Comparison of ENCODE assay signal across 10 mouse cellular contexts in the genomic region with DNA sequence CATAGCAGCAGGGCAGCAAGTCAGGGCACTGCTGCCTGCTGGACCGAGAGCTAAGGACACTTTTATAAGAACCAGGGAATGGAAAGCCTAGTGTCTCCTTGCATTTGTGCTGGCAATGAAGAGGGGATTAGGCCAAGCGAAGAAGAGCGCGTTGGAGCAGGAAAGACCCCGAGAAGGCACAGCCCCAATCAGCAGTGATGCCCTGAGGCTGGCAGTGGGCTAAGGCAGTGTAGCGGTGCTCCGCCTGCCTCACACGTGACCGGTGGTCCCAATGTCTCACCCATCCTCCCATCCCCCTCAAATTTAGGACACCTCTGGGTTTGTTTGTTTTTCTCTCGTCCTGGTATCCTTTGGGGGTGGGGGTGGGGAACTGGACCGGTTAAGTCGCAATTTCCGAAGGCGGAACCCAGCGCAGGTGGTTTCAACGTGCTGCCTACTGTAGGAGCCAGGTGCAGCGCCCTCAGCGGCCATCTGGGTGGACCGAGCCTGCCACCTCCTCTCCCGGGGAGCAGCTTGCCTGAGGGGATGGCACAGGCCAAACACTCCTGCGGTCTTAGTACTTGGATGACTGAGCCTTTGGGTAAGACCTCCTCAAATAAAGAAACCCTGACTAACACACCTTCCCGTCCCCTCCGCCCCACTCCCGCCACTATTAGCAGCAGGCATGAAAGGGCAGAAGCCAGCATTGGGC. TPM values are rescaled to one million over a fixed set of nuclear protein-coding genes. Genes with fewer than 3 reads are reported as not detected.
DNase-seq lines count a peak whose midpoint lies in the region; ATAC-seq lines count a peak whose summit lies in the region.
"Had no signal": no experiment of that assay in that cellular context is flagged by ENCODE, and none has a peak within 500 bp of the region (broad histone marks: within the 10 kb centered on the region; RNA-seq: fewer than 3 reads in every experiment).

No protein-coding gene starts in this region.

- no peaks in the 10 kb centered on the region for H3K36me3 ChIP-seq in intestine, embryonic 15.5 days
- no peaks in the 10 kb centered on the region for H3K36me3 ChIP-seq in intestine, embryonic 16.5 days (ENCODE audit: control insufficient read depth, insufficient read depth, low read length)
- no peaks in the 10 kb centered on the region for H3K36me3 ChIP-seq in hindbrain, embryonic 16.5 days (ENCODE audit: control insufficient read depth, insufficient read depth, low read length)
- no peaks in the 10 kb centered on the region for H3K36me3 ChIP-seq in midbrain, embryonic 14.5 days (ENCODE audit: control insufficient read depth, insufficient read depth, low read length)

- peak overlapping the region; percentile 19; the same call in 1 of the 2 replicates for H3K4me2 ChIP-seq in intestine, embryonic 15.5 days (replicated peaks)
- H3K4me2 ChIP-seq in intestine, embryonic 16.5 days (ENCODE audit: low read depth, low read length), result no peak overlapping the region
- peak overlapping the region; percentile 42 for H3K4me2 ChIP-seq in hindbrain, embryonic 16.5 days (ENCODE audit: low read length)
- peak overlapping the region; percentile 42 for H3K4me2 ChIP-seq in midbrain, embryonic 14.5 days (ENCODE audit: low read length)

- intact Hi-C loops in left cerebral cortex, postnatal 10 days (cut with DNase I), result no loop called here

- no peak overlapping the region for H3K27ac ChIP-seq in intestine, embryonic 15.5 days
- H3K27ac ChIP-seq in intestine, embryonic 16.5 days (ENCODE audit: low read length), result no peak overlapping the region
- H3K27ac ChIP-seq in hindbrain, embryonic 16.5 days (ENCODE audit: low read depth, low read length), result no peak overlapping the region
- H3K27ac ChIP-seq in midbrain, embryonic 14.5 days (replicated peaks; ENCODE audit: low read depth, low read length), result no peak overlapping the region

- 23% methylated on average over 24 of the region's 24 CpGs for WGBS in intestine, embryonic 15.5 days
- 22% methylated on average over 24 of the region's 24 CpGs for WGBS in intestine, embryonic 16.5 days
- WGBS in hindbrain, embryonic 16.5 days, result 15% methylated on average over 24 of the region's 24 CpGs
- WGBS in midbrain, embryonic 14.5 days, result 9% methylated on average over 24 of the region's 24 CpGs

- peak; percentile 81 to 82 for DNase-seq in cerebellum, postnatal 10 days
- DNase-seq in midbrain, embryonic 14.5 days, result peak; percentile 56
- DNase-seq in left cerebral cortex, postnatal 10 days (ENCODE audit: extremely low spot score in 1 of 2, low spot score in 2 of 2), result no peak
- no peak for DNase-seq in frontal cortex, adult 2 months (ENCODE audit: extremely low spot score in 1 of 2, low spot score in 1 of 2)
- no peak for DNase-seq in thymus, postnatal 10 days (ENCODE audit: low spot score in 2 of 2)
- DNase-seq: right cerebral cortex, postnatal 4 days had no signal

- H3K9me3 ChIP-seq in intestine, embryonic 15.5 days, result no peaks in the 10 kb centered on the region
- no peaks in the 10 kb centered on the region for H3K9me3 ChIP-seq in intestine, embryonic 16.5 days (ENCODE audit: control insufficient read depth, low read length)
- no peaks in the 10 kb centered on the region for H3K9me3 ChIP-seq in hindbrain, embryonic 16.5 days (ENCODE audit: control insufficient read depth, low read length)
- H3K9me3 ChIP-seq in midbrain, embryonic 14.5 days (ENCODE audit: control insufficient read depth, low read length), result no peaks in the 10 kb centered on the region

- no peak overlapping the region for H3K4me3 ChIP-seq in intestine, embryonic 15.5 days (replicated peaks)
- no peak overlapping the region for H3K4me3 ChIP-seq in intestine, embryonic 16.5 days (ENCODE audit: low read length)
- H3K4me3 ChIP-seq in hindbrain, embryonic 16.5 days (ENCODE audit: low read length), result 0 out of 2 replicates have a peak overlapping the region, but pooled peaks have one; percentile 5
- no peak overlapping the region for H3K4me3 ChIP-seq in midbrain, embryonic 14.5 days (replicated peaks; ENCODE audit: low read depth, low read length)

- H3K27me3 ChIP-seq in intestine, embryonic 15.5 days (replicated peaks), result no peaks in the 10 kb centered on the region
- no peaks in the 10 kb centered on the region for H3K27me3 ChIP-seq in intestine, embryonic 16.5 days (replicated peaks; ENCODE audit: control insufficient read depth, insufficient read depth, low read length)
- no peaks in the 10 kb centered on the region for H3K27me3 ChIP-seq in hindbrain, embryonic 16.5 days (replicated peaks; ENCODE audit: control insufficient read depth, insufficient read depth, low read length)
- H3K27me3 ChIP-seq in midbrain, embryonic 14.5 days (ENCODE audit: control insufficient read depth, insufficient read depth, low read length), result no peaks in the 10 kb centered on the region

- ATAC-seq in intestine, embryonic 15.5 days, result no peak
- no peak for ATAC-seq in intestine, embryonic 16.5 days
- ATAC-seq in hindbrain, embryonic 16.5 days, result no peak
- ATAC-seq in midbrain, embryonic 14.5 days (ENCODE audit: low FRiP score, low TSS enrichment), result no peak

- peaks cover 12% of the 10 kb centered on the region for H3K4me1 ChIP-seq in intestine, embryonic 15.5 days (replicated peaks)
- peaks cover 8% of the 10 kb centered on the region; the same call in 1 of the 2 replicates for H3K4me1 ChIP-seq in intestine, embryonic 16.5 days (ENCODE audit: control insufficient read depth, insufficient read depth, low read length)
- H3K4me1 ChIP-seq in hindbrain, embryonic 16.5 days (ENCODE audit: control insufficient read depth, insufficient read depth, low read depth, low read length), result peaks cover 4% of the 10 kb centered on the region; the same call in 1 of the 2 replicates
- H3K4me1 ChIP-seq in midbrain, embryonic 14.5 days (ENCODE audit: control insufficient read depth, insufficient read depth, low read length), result no peaks in the 10 kb centered on the region

- no peak overlapping the region for H3K9ac ChIP-seq in intestine, embryonic 15.5 days
- no peak overlapping the region for H3K9ac ChIP-seq in intestine, embryonic 16.5 days (ENCODE audit: low read depth, low read length)
- no peak overlapping the region for H3K9ac ChIP-seq in hindbrain, embryonic 16.5 days (ENCODE audit: low read depth, low read length)
- H3K9ac ChIP-seq in midbrain, embryonic 14.5 days (replicated peaks; ENCODE audit: low read length), result 0 out of 2 replicates have a peak overlapping the region, but pooled peaks have one; percentile 29

RNA-seq across cellular contexts. Expression of a gene that starts 15.2 kb away (rescaled TPM):
- 5.4 and 6.4 TPM in 2 replicates for polyA plus RNA-seq in intestine, embryonic 15.5 days (2015; fragmentation: Nextera tagmentation; extraction: Ambion mirVana)
- 3.9 and 5.2 TPM in 2 replicates for polyA plus RNA-seq in intestine, embryonic 16.5 days (2015; fragmentation: Nextera tagmentation; extraction: Ambion mirVana)
- 10.7 and 13.9 TPM in 2 replicates for polyA plus RNA-seq in hindbrain, embryonic 16.5 days (2015; fragmentation: Nextera tagmentation; extraction: Ambion mirVana)
- 5.4 and 6.0 TPM in 2 replicates for polyA plus RNA-seq in midbrain, embryonic 14.5 days (2014; fragmentation: Nextera tagmentation; extraction: Ambion mirVana)
- total RNA-seq in left cerebral cortex, postnatal 10 days (2021), result 1 to 10 TPM; 4.3 to 5.2 TPM
- polyA plus RNA-seq in frontal cortex, adult 2 months (2012; rRNA removed), result 13.7 and 17.6 TPM in 2 replicates

RNA-seq across cellular contexts. Expression of a gene that starts 21.5 kb away (rescaled TPM):
- polyA plus RNA-seq in intestine, embryonic 15.5 days (2015; fragmentation: Nextera tagmentation; extraction: Ambion mirVana), result 210 and 225 TPM in 2 replicates
- 260 and 274 TPM in 2 replicates for polyA plus RNA-seq in intestine, embryonic 16.5 days (2015; fragmentation: Nextera tagmentation; extraction: Ambion mirVana)
- polyA plus RNA-seq in hindbrain, embryonic 16.5 days (2015; fragmentation: Nextera tagmentation; extraction: Ambion mirVana), result 181 and 190 TPM in 2 replicates
- 171 and 174 TPM in 2 replicates for polyA plus RNA-seq in midbrain, embryonic 14.5 days (2014; fragmentation: Nextera tagmentation; extraction: Ambion mirVana)
- total RNA-seq in left cerebral cortex, postnatal 10 days (2021), result 10 to 100 TPM; 85.1 to 87.6 TPM
- polyA plus RNA-seq in frontal cortex, adult 2 months (2012; rRNA removed), result 114 and 119 TPM in 2 replicates

RNA-seq across cellular contexts. Expression of a gene that starts 49.4 kb away (rescaled TPM):
- 0.30 TPM in 1 of 2 replicates, not detected in the other for polyA plus RNA-seq in intestine, embryonic 15.5 days (2015; fragmentation: Nextera tagmentation; extraction: Ambion mirVana)
- polyA plus RNA-seq in intestine, embryonic 16.5 days (2015; fragmentation: Nextera tagmentation; extraction: Ambion mirVana), result 0.39 TPM in 2 replicates
- polyA plus RNA-seq in hindbrain, embryonic 16.5 days (2015; fragmentation: Nextera tagmentation; extraction: Ambion mirVana), result 0.38 and 0.40 TPM in 2 replicates
- polyA plus RNA-seq in midbrain, embryonic 14.5 days (2014; fragmentation: Nextera tagmentation; extraction: Ambion mirVana), result 0.09 TPM in 1 of 2 replicates, not detected in the other
- under 1 TPM in 1 of 2 experiments, not detected in 1; 0.14 TPM for total RNA-seq in left cerebral cortex, postnatal 10 days (2021)
- polyA plus RNA-seq in frontal cortex, adult 2 months (2012; rRNA removed), result 0.04 TPM in 1 of 2 replicates, not detected in the other
- polyA plus RNA-seq: liver, embryonic 16.5 days had no signal

Comparison
In these comparisons a context has a peak if more than half of its experiments do, and no peak if none do; other contexts are left out.
1. DNase-seq: peak in cerebellum, postnatal 10 days (2 of 2) and midbrain, embryonic 14.5 days (single experiment); none in left cerebral cortex, postnatal 10 days (0 of 2), frontal cortex, adult 2 months (0 of 2) and thymus, postnatal 10 days (0 of 2).